Mouse (Mus musculus): ENCODE results near the gene Mrpl38.

The Mrpl38 gene

GRCm38 (mm10) chr11:116138468-116139138 lies at the start of gene Mrpl38:
TSS of gene Mrpl38 (minus strand) at chr11:116138868.
- DNase-seq, result peak; percentile 90

GRCm38 (mm10) chr11:116187226-116187930 lies 48.7 kb upstream of the Mrpl38 start:
- DNase-seq, result no peak

GRCm38 (mm10) chr11:116186360-116186759 lies 47.7 kb upstream of the Mrpl38 start:
- DNase-seq, result no peak

- no peak for DNase-seq
Measured at GRCm38 (mm10) chr11:116185836-116186235, 47.2 kb upstream of the Mrpl38 start.

- no peak for DNase-seq
Measured at GRCm38 (mm10) chr11:116178411-116179121, 39.9 kb upstream of the Mrpl38 start.

GRCm38 (mm10) chr11:116176010-116176409 lies 37.3 kb upstream of the Mrpl38 start:
- DNase-seq, result no peak

GRCm38 (mm10) chr11:116174775-116175448 lies 36.2 kb upstream of the Mrpl38 start:
- DNase-seq, result no peak

GRCm38 (mm10) chr11:116171959-116172358 lies 33.3 kb upstream of the Mrpl38 start:
- DNase-seq, result no peak

GRCm38 (mm10) chr11:116170003-116170800 lies 31.5 kb upstream of the Mrpl38 start:
- no peak for DNase-seq

GRCm38 (mm10) chr11:116169214-116169613 lies 30.5 kb upstream of the Mrpl38 start:
- no peak for DNase-seq

- DNase-seq, result peak; percentile 92
Measured at GRCm38 (mm10) chr11:116167884-116168439, 29.3 kb upstream of the Mrpl38 start, which contains the start of gene Fbf1. TSS of gene Fbf1 (minus strand) at chr11:116168166.

- DNase-seq, result no peak
Measured at GRCm38 (mm10) chr11:116167232-116167631, 28.6 kb upstream of the Mrpl38 start.

- DNase-seq, result no peak
Measured at GRCm38 (mm10) chr11:116163002-116163401, 24.3 kb upstream of the Mrpl38 start.

- peak; percentile 30 for DNase-seq
Measured at GRCm38 (mm10) chr11:116162146-116162545, 23.5 kb upstream of the Mrpl38 start.

- no peak for DNase-seq
Measured at GRCm38 (mm10) chr11:116161312-116161711, 22.6 kb upstream of the Mrpl38 start.

GRCm38 (mm10) chr11:116150960-116151359 lies 12.3 kb upstream of the Mrpl38 start:
- DNase-seq, result no peak

- DNase-seq, result no peak
Measured at GRCm38 (mm10) chr11:116149341-116149740, 10.7 kb upstream of the Mrpl38 start.

- no peak for DNase-seq
Measured at GRCm38 (mm10) chr11:116148761-116149221, 10.1 kb upstream of the Mrpl38 start.

- DNase-seq, result no peak
Measured at GRCm38 (mm10) chr11:116146294-116146985, 7.8 kb upstream of the Mrpl38 start.

GRCm38 (mm10) chr11:116145481-116146293 lies 7.0 kb upstream of the Mrpl38 start:
- no peak for DNase-seq
